Mouse (Mus musculus): ENCODE measurements around the gene Gm1043. TPM values are rescaled to one million over a fixed set of nuclear protein-coding genes. Genes with fewer than 3 reads are reported as not detected.

Gene Gm1043
- polyA plus RNA-seq, 1 experiment from 2014 or later = not detected

- no peak overlapping the region for H3K4me2 ChIP-seq (ENCODE audit: low read length)
- H3K9ac ChIP-seq (ENCODE audit: low read depth, low read length) = no peak overlapping the region
- no peak for TF ChIP-seq CTCF (IDR thresholded peaks at IDR 0.05; ENCODE audit: low read depth)
- H3K4me3 ChIP-seq (replicated peaks; ENCODE audit: low read depth, low read length) = no peak overlapping the region
- 57% methylated on average over 13 of the region's 13 CpGs for WGBS
- H3K27me3 ChIP-seq (ENCODE audit: insufficient read depth, low read length) = no peaks in the 10 kb centered on the region
- no peaks in the 10 kb centered on the region for H3K4me1 ChIP-seq (replicated peaks; ENCODE audit: insufficient read depth, low read length)
- ATAC-seq (replicated peaks; ENCODE audit: low FRiP score, low read depth) (no peak), DNase-seq (ENCODE audit: low spot score) (no peak)
- no peaks in the 10 kb centered on the region for H3K36me3 ChIP-seq (ENCODE audit: insufficient read depth, low read length)
- H3K27ac ChIP-seq = no peak overlapping the region
- no peaks in the 10 kb centered on the region for H3K9me3 ChIP-seq (replicated peaks; ENCODE audit: low read length)
These were observed 20.4 kb upstream of the Gm1043 start for GRCm38 (mm10) chr5:37064454-37065449.

- no peak for DNase-seq (ENCODE audit: low spot score)
These were observed 18.2 kb upstream of the Gm1043 start for GRCm38 (mm10) chr5:37066703-37067568.

GRCm38 (mm10) chr5:37073660-37074059, 11.5 kb upstream of the Gm1043 start:
- Histone ChIP-seq H3K4me2 (ENCODE audit: low read length) (no peak overlapping the region), H3K9me3 (replicated peaks; ENCODE audit: low read length) (no peaks in the 10 kb centered on the region), H3K36me3 (ENCODE audit: insufficient read depth, low read length) (no peaks in the 10 kb centered on the region), H3K9ac (ENCODE audit: low read depth, low read length) (no peak overlapping the region), H3K27ac (no peak overlapping the region), H3K27me3 (ENCODE audit: insufficient read depth, low read length) (no peaks in the 10 kb centered on the region), H3K4me1 (replicated peaks; ENCODE audit: insufficient read depth, low read length) (no peaks in the 10 kb centered on the region), H3K4me3 (replicated peaks; ENCODE audit: low read depth, low read length) (no peak overlapping the region)
- WGBS = 86% methylated on average over 4 of the region's 4 CpGs
- DNase-seq (ENCODE audit: low spot score) = no peak
- ATAC-seq (replicated peaks; ENCODE audit: low FRiP score, low read depth) = no peak
- TF ChIP-seq CTCF (IDR thresholded peaks at IDR 0.05; ENCODE audit: low read depth) = no peak

More at GRCm38 (mm10) chr5:37066703-37067568, 18.2 kb upstream of the Gm1043 start:
- 64% methylated on average over 8 of the region's 8 CpGs for WGBS
- no peak overlapping the region for H3K4me3 ChIP-seq (replicated peaks; ENCODE audit: low read depth, low read length)
- no peak for TF ChIP-seq CTCF (IDR thresholded peaks at IDR 0.05; ENCODE audit: low read depth)
- H3K4me1 ChIP-seq (replicated peaks; ENCODE audit: insufficient read depth, low read length) = no peaks in the 10 kb centered on the region
- no peak overlapping the region for H3K27ac ChIP-seq
- no peak overlapping the region for H3K9ac ChIP-seq (ENCODE audit: low read depth, low read length)
- H3K4me2 ChIP-seq (ENCODE audit: low read length) = no peak overlapping the region
- H3K36me3 ChIP-seq (ENCODE audit: insufficient read depth, low read length) = no peaks in the 10 kb centered on the region
- H3K9me3 ChIP-seq (replicated peaks; ENCODE audit: low read length) = no peaks in the 10 kb centered on the region
- ATAC-seq (replicated peaks; ENCODE audit: low FRiP score, low read depth) = no peak
- no peaks in the 10 kb centered on the region for H3K27me3 ChIP-seq (ENCODE audit: insufficient read depth, low read length)

GRCm38 (mm10) chr5:37076692-37077329, 8.4 kb upstream of the Gm1043 start:
- H3K27me3 ChIP-seq (ENCODE audit: insufficient read depth, low read length) = no peaks in the 10 kb centered on the region
- H3K4me1 ChIP-seq (replicated peaks; ENCODE audit: insufficient read depth, low read length) = no peaks in the 10 kb centered on the region
- no peak overlapping the region for H3K4me2 ChIP-seq (ENCODE audit: low read length)
- H3K9ac ChIP-seq (ENCODE audit: low read depth, low read length) = no peak overlapping the region
- no peak overlapping the region for H3K4me3 ChIP-seq (replicated peaks; ENCODE audit: low read depth, low read length)
- H3K9me3 ChIP-seq (replicated peaks; ENCODE audit: low read length) = no peaks in the 10 kb centered on the region
- WGBS = 39% methylated on average over 12 of the region's 12 CpGs
- H3K36me3 ChIP-seq (ENCODE audit: insufficient read depth, low read length) = no peaks in the 10 kb centered on the region
- no peak for TF ChIP-seq CTCF (IDR thresholded peaks at IDR 0.05; ENCODE audit: low read depth)
- ATAC-seq (replicated peaks; ENCODE audit: low FRiP score, low read depth) = peak; percentile 49; the same call in 1 of the 2 replicates
- no peak overlapping the region for H3K27ac ChIP-seq
- peak; percentile 5 for DNase-seq (ENCODE audit: low spot score)

GRCm38 (mm10) chr5:37077330-37077698, 7.9 kb upstream of the Gm1043 start:
- Histone ChIP-seq H3K36me3 (ENCODE audit: insufficient read depth, low read length) (no peaks in the 10 kb centered on the region), H3K27ac (no peak overlapping the region), H3K27me3 (ENCODE audit: insufficient read depth, low read length) (no peaks in the 10 kb centered on the region), H3K4me1 (replicated peaks; ENCODE audit: insufficient read depth, low read length) (no peaks in the 10 kb centered on the region), H3K4me2 (ENCODE audit: low read length) (no peak overlapping the region), H3K4me3 (replicated peaks; ENCODE audit: low read depth, low read length) (no peak overlapping the region), H3K9me3 (replicated peaks; ENCODE audit: low read length) (no peaks in the 10 kb centered on the region), H3K9ac (ENCODE audit: low read depth, low read length) (no peak overlapping the region)
- WGBS = 25% methylated on average over 3 of the region's 3 CpGs
- DNase-seq (ENCODE audit: low spot score) (no peak), ATAC-seq (replicated peaks; ENCODE audit: low FRiP score, low read depth) (no peak)
- no peak for TF ChIP-seq CTCF (IDR thresholded peaks at IDR 0.05; ENCODE audit: low read depth)

- Histone ChIP-seq H3K9ac (ENCODE audit: low read depth, low read length) (no peak overlapping the region), H3K36me3 (ENCODE audit: insufficient read depth, low read length) (no peaks in the 10 kb centered on the region), H3K27ac (no peak overlapping the region), H3K9me3 (replicated peaks; ENCODE audit: low read length) (no peaks in the 10 kb centered on the region), H3K4me3 (replicated peaks; ENCODE audit: low read depth, low read length) (no peak overlapping the region), H3K4me1 (replicated peaks; ENCODE audit: insufficient read depth, low read length) (no peaks in the 10 kb centered on the region), H3K27me3 (ENCODE audit: insufficient read depth, low read length) (no peaks in the 10 kb centered on the region), H3K4me2 (ENCODE audit: low read length) (no peak overlapping the region)
- ATAC-seq (replicated peaks; ENCODE audit: low FRiP score, low read depth) (no peak), DNase-seq (ENCODE audit: low spot score) (no peak)
- 94% methylated on average over 4 of the region's 4 CpGs for WGBS
- no peak for TF ChIP-seq CTCF (IDR thresholded peaks at IDR 0.05; ENCODE audit: low read depth)
These were observed 5.7 kb upstream of the Gm1043 start for GRCm38 (mm10) chr5:37079484-37079883.

Data from kidney, postnatal 0 days (tissue).